Mouse (Mus musculus): ENCODE data around the gene Mettl11b.
"Not testable (repeated sequence)": the region's sequence is repeated elsewhere in the genome, so short reads cannot be mapped to it uniquely, and the experiment has no call there.

The Mettl11b gene

DNA sequence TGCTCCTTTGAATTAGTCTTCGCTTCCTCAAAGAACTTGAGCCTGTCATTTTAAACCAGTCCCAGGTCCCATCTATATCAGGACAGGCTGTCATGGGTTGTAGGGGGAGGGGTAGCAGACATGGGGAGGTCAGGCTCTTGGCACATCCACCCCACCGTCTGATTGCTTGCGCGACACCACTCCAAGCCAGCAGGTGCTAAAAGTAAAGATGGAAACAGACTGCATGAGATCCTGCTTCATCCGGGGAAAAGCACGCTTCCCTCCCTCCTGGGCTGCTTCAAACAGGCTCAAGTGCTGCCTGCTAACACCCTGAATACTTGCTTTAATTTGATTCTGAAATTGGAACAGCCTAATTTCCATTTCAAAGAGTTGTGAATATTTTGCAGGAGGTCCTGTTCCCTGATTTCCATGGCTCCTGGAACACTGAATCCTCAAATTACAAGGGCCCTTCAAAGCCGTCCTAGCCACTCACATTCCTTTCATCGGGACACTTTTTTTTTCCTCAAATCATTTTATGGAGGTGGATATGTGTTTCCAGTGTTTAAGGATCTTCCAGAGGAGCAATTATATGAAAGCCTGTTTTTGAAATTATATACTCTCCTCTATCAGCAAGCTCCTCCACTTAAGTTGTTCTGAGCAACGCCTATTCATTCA is at the start of gene Mettl11b:
Gene Mettl11b, minus strand, starts transcription at position 127 of the 654 bp plus-strand sequence.
- peak in 1 of 2 experiments; percentile 17 for DNase-seq (ENCODE audit: low spot score in 2 of 2)

DNA sequence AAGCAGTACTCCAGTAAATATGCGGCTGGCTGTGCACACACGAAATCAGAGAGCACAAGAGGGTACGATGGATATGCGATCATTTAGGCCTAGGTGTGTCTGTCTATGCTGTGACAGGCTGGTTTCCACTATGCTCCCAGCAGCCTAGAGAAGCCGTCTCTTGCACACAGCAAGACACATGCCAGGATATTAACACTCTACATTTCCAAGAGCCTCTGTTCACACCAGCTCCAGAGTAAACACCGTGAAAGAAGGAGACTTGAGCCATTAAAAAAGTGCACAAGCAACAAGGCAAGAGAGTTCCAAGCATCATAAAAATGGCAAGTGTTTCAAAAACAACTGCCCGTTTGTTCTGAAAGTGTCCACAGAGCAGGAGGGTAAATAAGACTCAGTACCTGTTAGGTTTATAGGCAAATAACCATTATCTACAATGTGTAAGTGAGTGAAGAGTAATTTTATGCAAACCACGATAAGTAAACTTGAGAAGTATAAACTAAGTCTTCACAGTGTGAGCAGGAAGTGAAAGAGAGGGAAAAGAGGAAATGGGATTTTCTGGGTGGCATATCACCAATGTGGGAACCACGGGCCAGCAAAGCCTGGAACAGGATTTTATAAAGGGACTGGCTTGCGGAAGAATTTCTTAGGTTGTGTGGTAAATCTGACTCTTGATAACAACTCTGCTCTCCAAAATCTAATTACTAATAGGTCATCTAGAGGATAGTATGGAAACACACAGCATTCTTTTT is 32.6 kb upstream of the Mettl11b start:
- DNase-seq (ENCODE audit: low spot score in 2 of 2), result no peak

DNA sequence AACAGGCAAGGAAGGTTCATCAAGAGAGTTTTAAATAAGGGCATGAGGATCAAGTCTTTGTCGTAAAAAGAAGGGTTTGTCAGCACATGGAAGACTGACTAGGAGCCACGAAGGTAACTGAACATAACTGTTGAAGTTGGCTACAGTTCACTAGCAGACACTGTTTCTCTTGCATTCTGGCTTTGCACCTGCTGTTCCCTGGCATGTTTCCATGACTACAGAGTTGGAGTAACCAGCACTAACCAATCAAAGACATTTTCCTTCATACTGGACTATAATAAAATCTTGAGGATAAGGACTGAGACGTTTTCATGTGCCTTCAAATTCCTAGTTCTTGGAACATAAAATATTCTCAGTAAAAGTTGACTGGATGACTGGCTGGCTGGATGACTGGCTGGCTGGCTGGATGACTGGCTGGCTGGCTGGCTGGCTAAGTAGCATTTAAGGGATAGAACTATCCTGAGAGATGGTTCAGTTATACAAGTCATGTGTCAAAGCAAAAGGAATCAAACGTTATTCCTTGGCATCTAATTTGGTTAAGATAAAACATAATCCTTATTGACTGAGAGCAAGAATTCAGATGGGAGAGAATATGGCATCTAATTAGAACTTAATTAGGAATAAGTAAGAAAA is 26.4 kb upstream of the Mettl11b start:
- DNase-seq (ENCODE audit: low spot score in 2 of 2), result no peak

DNA sequence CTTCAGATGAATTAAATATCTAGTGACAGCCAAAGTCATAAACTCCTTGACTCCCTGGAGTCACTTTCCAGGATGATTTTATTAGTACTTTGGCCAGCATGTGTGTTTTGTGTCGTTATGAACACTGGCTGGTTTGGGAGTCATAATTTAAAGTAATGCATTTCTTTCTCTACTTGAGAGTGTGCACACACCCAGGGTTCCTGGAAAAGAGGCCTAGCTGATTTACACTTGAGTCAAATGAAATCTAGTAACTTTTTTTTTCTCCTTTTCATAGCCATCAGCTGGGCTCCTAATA is 12.2 kb upstream of the Mettl11b start:
- no peak for DNase-seq (ENCODE audit: low spot score in 2 of 2)

DNA sequence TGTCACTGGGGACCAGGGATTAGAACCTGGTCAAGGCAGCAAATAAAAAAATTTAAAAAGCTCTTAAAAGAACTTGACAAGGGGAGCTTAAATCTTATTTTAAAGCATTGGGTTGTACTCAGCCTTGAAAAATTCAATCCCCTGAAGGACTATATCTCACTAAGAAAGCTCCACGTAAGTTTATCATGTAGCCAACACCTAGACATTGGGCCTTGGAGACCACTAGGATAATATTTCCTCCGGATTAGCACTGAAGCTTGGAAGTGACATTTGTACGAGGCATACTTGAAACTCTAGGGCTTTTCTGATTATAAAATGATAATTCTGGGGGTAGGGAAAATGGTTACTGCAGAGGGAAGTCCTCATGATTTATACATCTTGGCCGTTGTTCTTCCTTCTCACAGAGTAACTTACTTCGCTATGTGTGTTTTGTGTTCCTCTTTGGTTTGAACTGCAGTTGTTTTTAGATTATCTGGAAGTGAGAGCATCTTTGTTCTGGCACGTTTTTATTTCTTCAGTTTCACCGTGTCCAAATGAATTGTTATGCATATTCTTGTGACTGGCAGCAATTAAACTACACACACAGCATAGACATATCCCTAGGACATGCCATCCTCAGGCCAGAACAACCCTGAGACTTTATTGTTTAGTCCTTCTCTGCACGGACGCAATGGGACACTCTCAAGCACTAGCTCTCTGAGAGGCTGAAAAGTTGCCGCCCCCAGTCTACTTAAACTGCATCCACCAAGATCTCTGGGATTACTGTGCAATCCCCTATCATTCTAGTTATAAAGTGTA is 11.6 kb upstream of the Mettl11b start:
- no peak for DNase-seq (ENCODE audit: low spot score in 2 of 2)

DNA sequence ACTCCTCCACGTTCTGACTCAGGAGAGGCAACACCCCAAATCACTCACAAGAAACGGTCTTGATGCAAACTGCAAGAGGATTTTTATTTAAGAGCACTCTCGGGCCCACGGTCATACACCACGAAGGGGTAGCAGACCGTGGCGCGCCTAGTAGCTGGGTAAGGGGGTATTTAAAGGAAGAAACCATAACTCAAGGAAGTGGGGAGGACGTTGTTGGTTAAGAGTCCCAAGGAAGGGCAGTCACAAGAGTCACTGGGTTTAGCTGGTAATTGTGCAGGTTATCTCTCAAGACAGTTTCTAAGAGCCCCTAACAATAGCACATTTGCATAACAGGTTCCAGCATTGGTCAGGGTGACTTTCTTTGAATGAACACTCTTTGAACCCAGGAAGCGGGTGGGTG is 6.1 kb upstream of the Mettl11b start:
- not testable (repeated sequence) for DNase-seq (ENCODE audit: low spot score in 2 of 2)

DNA sequence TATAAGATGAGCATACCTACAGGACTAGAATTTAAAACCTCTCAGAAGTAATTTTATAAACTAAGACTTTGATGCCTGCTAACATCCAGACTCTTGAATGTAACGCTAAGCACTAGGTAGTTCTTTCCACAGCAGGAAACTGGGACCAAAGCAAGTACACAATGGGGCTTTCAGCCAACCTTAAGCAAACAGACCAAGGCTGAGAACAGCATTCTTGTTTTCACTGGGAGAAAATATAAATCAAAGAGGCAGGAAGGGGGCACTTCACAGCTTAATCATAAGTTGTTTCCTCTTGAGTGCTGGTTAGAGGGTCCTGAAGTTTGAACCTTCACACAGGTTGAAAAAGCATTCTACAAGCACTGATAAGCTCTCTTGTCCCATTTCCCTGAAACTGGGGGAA is 1.1 kb downstream of the Mettl11b start:
- DNase-seq (ENCODE audit: low spot score in 2 of 2), result no peak

DNA sequence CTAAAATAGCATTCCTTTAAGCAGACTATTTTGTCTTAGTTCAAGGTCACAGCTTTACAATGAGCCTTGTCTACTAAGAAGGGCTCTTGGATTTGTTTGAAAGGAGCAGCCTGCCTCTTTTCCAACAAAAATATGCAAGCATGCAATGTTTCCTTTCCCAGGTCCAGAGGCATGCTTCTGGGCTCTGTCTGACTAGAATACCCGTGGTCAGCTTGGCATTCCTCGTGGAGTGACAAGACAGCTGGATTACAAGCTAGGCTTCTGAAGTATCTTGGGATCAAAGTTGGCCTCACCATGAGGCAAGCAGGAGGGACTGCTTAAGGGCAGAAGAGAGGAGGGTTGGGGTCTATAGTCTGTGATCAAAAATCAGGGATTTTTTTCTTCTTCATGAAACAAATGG is 16.4 kb downstream of the Mettl11b start:
- DNase-seq (ENCODE audit: low spot score in 2 of 2), result no peak

DNA sequence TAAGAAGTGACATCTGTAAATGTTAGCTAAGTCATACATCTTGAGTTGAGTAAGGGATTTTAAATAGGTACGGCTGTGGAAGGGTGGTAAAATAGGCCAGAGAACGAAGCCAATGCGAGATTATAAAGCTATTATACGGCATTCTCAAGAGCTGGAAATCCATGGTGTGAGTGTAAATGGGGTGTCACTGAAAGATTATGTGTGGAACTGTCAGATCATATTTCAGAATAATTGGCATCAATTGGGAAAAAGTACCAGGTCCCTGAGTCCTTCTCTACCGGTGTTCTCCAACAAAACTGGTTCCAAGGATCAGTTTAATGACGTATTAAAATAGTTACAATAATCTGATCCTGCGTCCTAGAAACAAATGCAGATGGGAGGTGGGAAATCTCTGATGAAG is 24.5 kb downstream of the Mettl11b start:
- no peak for DNase-seq (ENCODE audit: low spot score in 2 of 2)

DNA sequence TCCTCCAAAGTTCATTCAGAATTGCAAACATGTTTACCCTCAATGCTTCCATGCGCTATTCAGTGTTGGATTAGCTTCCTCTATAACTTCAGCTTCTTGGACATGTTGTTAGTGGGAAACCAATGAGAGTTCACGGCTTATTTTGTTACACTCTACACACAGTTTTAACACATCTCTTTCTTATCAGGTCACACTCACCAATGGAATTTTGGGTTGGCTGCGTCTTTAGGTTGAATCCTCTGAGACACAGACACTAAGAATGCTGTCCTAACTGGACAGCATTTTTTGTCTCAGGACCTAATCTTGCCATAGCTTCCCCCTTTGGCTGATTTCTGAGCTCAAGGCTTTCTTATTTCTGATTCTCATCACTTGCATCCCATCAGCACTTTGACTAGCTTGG is 25.3 kb downstream of the Mettl11b start:
- DNase-seq (ENCODE audit: low spot score in 2 of 2), result no peak

DNA sequence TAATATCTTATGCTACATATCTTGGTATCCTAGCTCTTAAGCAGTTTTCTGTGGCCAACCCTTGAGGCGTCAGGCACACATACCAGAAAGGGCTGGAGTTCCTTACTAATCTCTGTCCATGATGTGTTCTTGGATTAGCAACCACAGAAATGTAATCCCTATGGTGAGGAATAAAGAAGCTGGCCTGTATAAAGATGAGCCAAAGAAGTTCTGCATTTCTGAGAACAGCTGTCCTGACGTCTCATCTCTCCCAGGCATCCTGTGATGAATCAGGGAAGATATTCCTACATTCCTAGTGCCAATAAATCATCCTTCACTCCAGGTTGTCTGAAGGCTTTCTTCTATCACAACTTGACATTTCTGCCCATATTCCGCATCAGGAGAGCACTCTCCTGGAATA is 33.2 kb downstream of the Mettl11b start:
- no peak for DNase-seq (ENCODE audit: low spot score in 2 of 2)

DNA sequence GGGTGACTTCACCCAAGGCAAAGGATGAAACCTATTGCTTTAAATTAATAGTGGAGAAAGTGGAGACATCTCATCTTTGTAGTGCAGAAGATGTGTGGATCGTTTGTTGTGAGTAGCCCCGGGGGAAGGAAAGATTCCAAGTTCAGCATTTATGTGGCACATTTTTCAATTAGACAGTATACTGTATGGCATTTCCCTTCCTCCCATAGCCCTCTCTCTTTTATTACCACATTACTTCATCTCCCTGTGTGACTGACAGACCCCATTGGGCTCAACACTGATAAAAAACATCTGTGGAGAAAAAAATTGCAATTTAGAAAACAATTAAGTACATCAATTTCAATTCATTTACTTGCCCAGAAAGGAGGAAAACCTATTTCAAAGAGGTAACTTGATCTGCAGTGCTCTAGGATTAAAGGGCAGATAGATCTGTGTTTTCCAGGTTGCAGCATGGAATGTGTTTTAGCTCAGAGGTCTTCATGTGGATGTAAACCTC is 42.0 kb downstream of the Mettl11b start:
- DNase-seq (ENCODE audit: low spot score in 2 of 2), result no peak

DNA sequence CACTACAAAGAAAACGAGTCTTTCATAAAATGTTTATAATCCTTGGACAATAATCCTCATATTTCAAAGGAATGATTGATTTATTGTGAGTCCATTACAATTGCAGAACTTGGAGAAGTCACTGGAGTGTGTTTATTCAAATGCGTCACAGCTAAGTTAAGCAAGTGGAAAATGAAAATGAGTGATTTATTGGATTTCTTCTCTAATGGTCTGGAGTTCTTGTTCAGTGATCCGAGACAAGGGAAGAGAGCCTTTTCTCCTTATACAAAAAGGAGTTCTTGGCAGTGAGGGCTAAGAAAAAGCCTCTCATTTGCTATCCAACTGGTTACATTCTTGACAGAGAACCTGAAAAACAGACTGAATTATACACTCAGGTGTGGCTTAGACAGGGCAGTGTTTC is 42.9 kb downstream of the Mettl11b start:
- no peak for DNase-seq (ENCODE audit: low spot score in 2 of 2)

DNA sequence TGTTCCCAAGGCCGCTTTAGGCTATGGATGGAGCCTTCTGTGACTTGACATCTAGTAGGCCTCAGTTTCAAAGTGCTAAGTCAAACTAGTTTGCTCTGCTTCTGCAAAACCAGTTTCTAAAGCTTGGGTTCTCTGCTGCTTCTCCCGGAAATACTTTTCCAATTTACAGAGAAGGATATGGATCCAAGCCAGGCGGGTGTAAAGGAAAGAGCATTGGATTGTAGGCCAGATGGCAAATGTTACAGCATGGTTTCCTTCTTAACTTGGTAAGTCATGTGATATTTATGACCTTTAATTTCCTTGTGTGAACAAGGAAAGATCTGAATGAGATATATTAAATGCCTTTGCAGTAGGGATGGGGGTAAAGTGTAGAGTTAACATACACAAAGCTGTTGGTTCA is 52.2 kb downstream of the Mettl11b start:
- no peak for DNase-seq (ENCODE audit: low spot score in 2 of 2)

DNA sequence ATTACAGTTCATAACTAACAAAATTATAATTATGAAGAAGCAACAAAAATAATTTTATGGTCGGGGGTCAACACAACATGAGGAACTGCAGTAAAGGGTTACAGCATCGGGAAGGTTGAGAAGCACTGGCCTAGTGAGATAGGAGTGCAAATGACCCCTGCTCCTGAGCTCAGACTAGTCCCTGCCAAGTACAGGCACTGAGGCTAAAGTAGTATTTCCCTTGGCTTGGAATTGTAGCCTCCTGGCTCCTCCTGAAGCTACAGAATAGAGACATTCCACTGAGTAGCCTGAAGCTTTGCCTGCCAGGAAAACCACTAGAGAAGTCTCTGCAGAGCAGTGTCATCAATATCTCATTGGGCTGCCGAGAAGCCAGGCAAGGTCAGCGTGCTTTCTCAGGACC is 53.7 kb downstream of the Mettl11b start:
- DNase-seq (ENCODE audit: low spot score in 2 of 2), result no peak

DNA sequence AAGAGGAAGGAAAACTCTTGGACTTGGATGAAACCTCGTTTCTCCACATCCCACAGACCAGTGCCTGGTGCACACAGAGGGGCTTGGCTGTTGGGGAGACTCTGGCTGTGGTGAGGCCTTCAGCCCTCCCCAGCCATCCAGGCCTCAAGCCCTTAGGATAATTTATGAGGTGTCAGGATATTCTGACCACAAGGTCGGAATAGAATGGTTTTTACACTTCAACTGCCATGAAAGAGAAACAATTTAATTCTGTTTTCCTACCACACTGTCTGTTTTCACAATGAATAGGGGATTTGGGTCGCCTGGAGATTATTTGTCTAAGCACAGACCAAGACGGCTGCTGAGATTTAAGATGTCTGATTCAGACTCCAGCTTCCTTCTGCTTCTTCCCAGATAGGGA is 54.3 kb downstream of the Mettl11b start:
- no peak for DNase-seq (ENCODE audit: low spot score in 2 of 2)

DNA sequence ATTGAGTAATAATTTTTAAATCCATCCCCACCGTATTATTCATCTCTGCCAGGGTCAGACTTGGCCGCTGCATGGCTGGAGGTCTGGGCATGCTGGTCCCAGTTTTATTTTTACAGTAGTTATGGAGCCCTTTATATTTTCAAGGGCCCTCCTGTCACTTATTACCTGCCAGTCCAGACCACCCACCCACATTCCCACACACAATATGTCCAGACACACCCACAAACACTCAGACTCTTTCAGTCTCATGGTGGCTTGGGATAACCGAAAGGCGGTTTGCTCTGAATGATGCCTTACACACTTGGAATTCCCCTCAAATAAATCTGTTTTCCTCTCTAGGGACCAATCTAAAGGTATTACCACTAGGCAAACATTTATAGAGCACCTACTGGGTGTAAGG is 55.1 kb downstream of the Mettl11b start:
- DNase-seq (ENCODE audit: low spot score in 2 of 2), result no peak

DNA sequence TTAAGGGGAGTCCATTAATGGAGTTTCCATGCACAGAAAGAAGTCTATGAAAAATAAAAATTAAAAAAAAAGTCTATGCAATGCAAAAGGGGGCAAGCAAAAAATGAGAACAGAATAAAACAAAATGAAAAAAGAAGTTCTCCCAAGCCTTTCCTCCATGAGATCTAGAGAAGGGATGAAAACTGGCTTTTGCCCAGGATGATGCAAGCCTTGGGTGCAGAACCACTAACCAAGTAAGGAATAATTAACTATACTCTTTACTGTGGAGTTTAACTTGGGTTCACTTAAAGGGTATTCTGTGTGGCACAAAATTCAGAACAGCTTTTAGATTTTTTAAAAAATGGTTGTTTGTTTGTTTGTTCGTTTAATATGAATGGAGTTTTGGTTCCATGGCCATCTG is 62.6 kb downstream of the Mettl11b start:
- no peak for DNase-seq (ENCODE audit: low spot score in 2 of 2)

DNA sequence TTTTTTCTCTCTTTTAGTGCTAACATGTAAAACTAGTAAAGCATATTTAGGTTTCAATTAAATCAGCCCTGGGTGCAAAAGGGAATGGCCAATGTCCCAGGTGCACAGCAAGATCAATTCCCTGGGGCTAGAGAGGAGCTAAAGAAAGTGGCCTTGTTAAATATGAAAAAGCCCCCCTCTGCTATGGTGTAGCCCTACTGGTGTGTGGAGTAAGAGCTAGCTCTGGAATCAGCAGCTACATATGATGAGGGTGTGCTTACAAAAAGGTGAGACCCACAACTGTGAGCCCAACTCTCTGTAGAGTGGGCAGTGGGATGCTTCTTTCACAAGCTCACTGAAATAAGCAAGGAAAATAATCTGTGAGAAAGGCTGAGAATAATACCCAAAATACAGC is 66.5 kb downstream of the Mettl11b start:
- DNase-seq (ENCODE audit: low spot score in 2 of 2), result no peak

DNA sequence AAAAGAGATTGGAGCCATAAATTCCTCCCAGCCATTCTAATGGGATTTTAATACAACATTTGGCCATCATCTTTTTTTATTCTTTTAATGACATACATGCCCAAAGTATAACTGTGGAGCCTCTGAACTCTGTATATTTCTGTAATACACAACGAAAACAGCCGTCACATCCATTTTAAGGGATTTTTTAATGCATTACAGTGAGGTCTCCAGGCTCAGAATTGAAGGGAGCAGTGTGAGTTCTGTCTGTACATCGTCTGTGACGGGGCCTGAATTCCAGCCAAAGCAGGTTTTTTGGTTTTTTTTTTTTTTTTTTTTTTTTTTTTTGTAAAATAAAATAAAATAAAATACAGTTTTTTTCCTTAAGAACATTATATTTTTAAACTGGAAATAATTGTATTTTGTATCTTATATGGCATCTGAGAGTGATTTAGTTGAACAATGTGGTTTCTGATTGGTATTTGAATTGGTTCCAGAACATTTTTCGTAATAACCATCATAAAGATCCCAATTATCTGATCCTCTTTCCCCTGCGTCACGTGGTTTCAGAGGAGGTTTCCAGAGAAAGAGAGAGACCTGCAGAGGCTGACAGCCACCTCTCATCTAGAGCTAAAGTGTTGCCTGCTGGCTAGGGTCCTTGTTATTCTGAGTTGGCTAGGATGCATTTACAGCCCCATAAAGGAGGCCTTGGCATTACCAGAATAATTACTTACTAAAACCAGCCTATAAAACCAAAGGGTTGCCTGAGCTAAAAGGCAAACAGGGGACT is 67.1 kb downstream of the Mettl11b start:
- no peak for DNase-seq (ENCODE audit: low spot score in 2 of 2)

DNA sequence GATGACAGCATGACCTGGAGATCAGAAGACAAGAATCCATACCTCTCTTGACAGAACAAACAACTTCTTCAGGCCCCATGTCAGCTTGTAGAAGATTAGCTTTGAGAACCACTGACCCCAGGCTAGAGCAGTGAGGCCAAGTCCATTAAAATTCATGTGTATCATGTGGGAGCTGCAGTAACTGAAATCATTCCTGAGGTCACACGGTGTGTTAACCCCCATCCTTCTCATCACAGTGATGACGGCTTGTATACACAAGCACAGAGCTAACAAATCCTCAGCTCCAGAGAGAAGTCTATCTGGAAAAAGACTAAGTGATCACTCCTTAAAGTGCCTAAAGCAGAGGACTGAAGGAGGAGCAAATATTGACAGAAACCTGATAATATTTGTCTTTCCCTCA is 68.0 kb downstream of the Mettl11b start:
- DNase-seq (ENCODE audit: low spot score in 2 of 2), result no peak

DNA sequence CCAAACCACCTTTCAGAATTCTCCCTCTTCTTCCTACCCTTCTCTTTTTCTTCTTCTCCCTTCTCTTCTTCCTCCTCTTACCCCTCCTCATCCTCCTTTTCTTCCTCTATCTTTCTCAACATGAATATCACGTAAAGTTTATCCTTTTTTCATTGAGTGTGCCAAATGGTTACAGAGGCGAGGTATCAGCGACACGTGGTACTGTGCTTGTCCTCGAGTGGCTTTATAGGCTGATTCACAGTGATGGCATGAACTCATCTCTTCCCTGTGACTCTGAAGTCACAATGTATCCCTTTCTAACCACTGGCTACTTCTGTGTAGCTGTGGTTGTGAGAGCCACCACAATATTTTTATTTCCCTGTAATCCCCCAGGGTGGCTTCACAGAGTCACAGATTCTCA is 68.6 kb downstream of the Mettl11b start:
- DNase-seq (ENCODE audit: low spot score in 2 of 2), result no peak

All from left cerebral cortex, adult 9 months (tissue).